Mouse (Mus musculus): ENCODE measurements around the gene Dnah2. TPM values are rescaled to one million over a fixed set of nuclear protein-coding genes. Genes with fewer than 3 reads are reported as not detected.

Gene Dnah2
- total and polyA plus RNA-seq, 3 experiments = 0.04 to 0.07 TPM; not detected in 1

GRCm38 (mm10) chr11:69413221-69414181 is 135.4 kb downstream of the Dnah2 start, which contains the start of gene Kdm6b (continued):
- TF ChIP-seq ZKSCAN1 (IDR thresholded peaks at IDR 0.05; ENCODE audit: low read depth, low read length) (no peak), TCF12 (IDR thresholded peaks at IDR 0.05; ENCODE audit: low read depth, low read length) (0 out of 2 replicates have a peak, but pooled peaks have one; percentile 23), NELFE (IDR thresholded peaks at IDR 0.05; ENCODE audit: low read depth, low read length) (0 out of 2 replicates have a peak, but pooled peaks have one; percentile 13), USF2 (IDR thresholded peaks at IDR 0.05; ENCODE audit: borderline replicate concordance in 1 of 2, insufficient read depth in 1 of 2, low read depth in 1 of 2, low read length in 2 of 2) (no peak)

DNA sequence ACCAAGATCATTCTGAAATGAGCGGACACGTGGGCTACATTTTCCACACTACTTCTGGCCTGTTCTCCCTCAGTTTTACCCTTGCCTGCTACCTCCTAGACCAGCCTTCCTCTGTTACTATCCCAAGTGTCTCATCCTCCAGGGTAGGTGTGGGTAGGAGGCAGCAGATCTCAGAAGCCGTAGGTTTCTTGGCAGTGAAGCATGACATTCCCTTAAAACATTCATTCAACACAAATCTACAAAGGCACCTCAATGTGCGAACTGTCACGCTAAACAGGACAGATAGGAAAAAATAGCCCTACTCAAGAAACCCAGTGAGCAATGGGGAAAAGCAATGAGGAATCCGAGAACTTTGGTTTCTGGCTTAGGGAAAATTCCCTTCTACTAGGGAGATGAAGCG is 136.4 kb downstream of the Dnah2 start:
- Histone ChIP-seq H3K27me3 (ENCODE audit: control insufficient read depth in 1 of 2, insufficient read depth in 2 of 2, low read length in 2 of 2) (no peaks in the 10 kb centered on the region), H3K4me1 (ENCODE audit: control insufficient read depth in 1 of 2, insufficient read depth in 2 of 2, low read length in 2 of 2) (peaks cover 17 to 45% of the 10 kb centered on the region in 2 experiments), H3K79me2 (ENCODE audit: control insufficient read depth, insufficient read depth, low read length, poor library complexity) (peaks cover 63% of the 10 kb centered on the region), H3K4me3 (ENCODE audit: control insufficient read depth in 1 of 2, insufficient read depth in 1 of 2, low read depth in 2 of 2, low read length in 2 of 2) (peak overlapping the region in 1 of 2 experiments; percentile 79; a peak in 3 of 4 replicates), H3K9ac (ENCODE audit: control insufficient read depth, low read depth, low read length, poor library complexity, severe bottlenecking) (peak overlapping the region; percentile 87), H3K9me3 (replicated peaks; ENCODE audit: insufficient read depth, low read length) (no peaks in the 10 kb centered on the region), H3K27ac (ENCODE audit: control insufficient read depth, low read depth, low read length) (peak overlapping the region; percentile 91), H3K36me3 (ENCODE audit: control insufficient read depth in 1 of 2, insufficient read depth in 2 of 2, low read length in 2 of 2) (peaks cover 0 to 29% of the 10 kb centered on the region in 2 experiments; a peak in 3 of 4 replicates)
- no peak for DNase-seq (ENCODE audit: low read depth, low spot score)
- TF ChIP-seq TAL1 (IDR thresholded peaks at IDR 0.05; ENCODE audit: low read length) (no peak), MXI1 (IDR thresholded peaks at IDR 0.05; ENCODE audit: low read depth, low read length) (no peak), HCFC1 (IDR thresholded peaks at IDR 0.05; ENCODE audit: low read depth, low read length) (no peak), SIN3A (IDR thresholded peaks at IDR 0.05; ENCODE audit: low read length) (no peak), ZNF384 (IDR thresholded peaks at IDR 0.05; ENCODE audit: low read depth, low read length) (no peak)

GRCm38 (mm10) chr11:69411538-69412203 is 137.2 kb downstream of the Dnah2 start:
- Histone ChIP-seq H3K4me3 (ENCODE audit: control insufficient read depth in 1 of 2, insufficient read depth in 1 of 2, low read depth in 2 of 2, low read length in 2 of 2) (peak overlapping the region; percentile 62 to 79), H3K4me1 (ENCODE audit: control insufficient read depth in 1 of 2, insufficient read depth in 2 of 2, low read length in 2 of 2) (peaks cover 17 to 38% of the 10 kb centered on the region in 2 experiments), H3K27me3 (ENCODE audit: control insufficient read depth in 1 of 2, insufficient read depth in 2 of 2, low read length in 2 of 2) (no peaks in the 10 kb centered on the region), H3K79me2 (ENCODE audit: control insufficient read depth, insufficient read depth, low read length, poor library complexity) (peaks cover 68% of the 10 kb centered on the region), H3K27ac (ENCODE audit: control insufficient read depth, low read depth, low read length) (peak overlapping the region; percentile 91), H3K9me3 (replicated peaks; ENCODE audit: insufficient read depth, low read length) (no peaks in the 10 kb centered on the region), H3K36me3 (ENCODE audit: control insufficient read depth in 1 of 2, insufficient read depth in 2 of 2, low read length in 2 of 2) (peaks cover 0 to 29% of the 10 kb centered on the region in 2 experiments; a peak in 3 of 4 replicates), H3K9ac (ENCODE audit: control insufficient read depth, low read depth, low read length, poor library complexity, severe bottlenecking) (peak overlapping the region; percentile 87)
- DNase-seq (ENCODE audit: low read depth, low spot score) = peak; percentile 91
- TF ChIP-seq MYB (IDR thresholded peaks at IDR 0.05; ENCODE audit: low read depth, low read length) (no peak), RAD21 (IDR thresholded peaks at IDR 0.05; ENCODE audit: low read depth, low read length) (no peak), MYC (IDR thresholded peaks at IDR 0.05; ENCODE audit: low read depth, low read length) (peak; percentile 69; the same call in 1 of the 2 replicates), POLR2AphosphoS5 (IDR thresholded peaks at IDR 0.05; ENCODE audit: borderline replicate concordance, low read depth, low read length) (no peak), GATA1 (IDR thresholded peaks at IDR 0.05; ENCODE audit: low read depth, low read length) (peak; percentile 53), JUND (IDR thresholded peaks at IDR 0.05; ENCODE audit: low read depth, low read length) (no peak), ZKSCAN1 (IDR thresholded peaks at IDR 0.05; ENCODE audit: low read depth, low read length) (no peak), SMC3 (IDR thresholded peaks at IDR 0.05; ENCODE audit: low read depth, low read length) (0 out of 2 replicates have a peak, but pooled peaks have one; percentile 3), BHLHE40 (IDR thresholded peaks at IDR 0.05; ENCODE audit: borderline replicate concordance, low read depth, low read length) (peak; percentile 33; the same call in 1 of the 2 replicates), USF2 (IDR thresholded peaks at IDR 0.05; ENCODE audit: borderline replicate concordance in 1 of 2, insufficient read depth in 1 of 2, low read depth in 1 of 2, low read length in 2 of 2) (no peak), E2F4 (IDR thresholded peaks at IDR 0.05; ENCODE audit: borderline replicate concordance, low read depth, low read length) (no peak), USF1 (IDR thresholded peaks at IDR 0.05; ENCODE audit: low read depth, low read length) (peak; percentile 84), POLR2AphosphoS2 (IDR thresholded peaks at IDR 0.05; ENCODE audit: low read length) (no peak), MAX (IDR thresholded peaks at IDR 0.05; ENCODE audit: low read length) (peak; percentile 87), CHD1 (IDR thresholded peaks at IDR 0.05; ENCODE audit: low read depth, low read length) (0 out of 2 replicates have a peak, but pooled peaks have one; percentile 65), POLR2A (IDR thresholded peaks at IDR 0.05; ENCODE audit: control insufficient read depth in 1 of 2, insufficient read depth in 1 of 2, low read depth in 1 of 2, low read length in 2 of 2, poor library complexity in 1 of 2) (no peak; a peak in 1 of 4 replicates), ZMIZ1 (IDR thresholded peaks at IDR 0.05; ENCODE audit: low read depth, low read length) (no peak), CTCF (IDR thresholded peaks at IDR 0.05 in 2 of 3, conservative IDR thresholded peaks at IDR 0.05 in 1 of 3; ENCODE audit: control insufficient read depth in 1 of 3, insufficient read depth in 1 of 3, low read depth in 2 of 3, low read length in 3 of 3, poor library complexity in 1 of 3, severe bottlenecking in 1 of 3) (no peak), SIN3A (IDR thresholded peaks at IDR 0.05; ENCODE audit: low read length) (peak; percentile 89)

Measured in MEL (cell line).